Mouse (Mus musculus) gastrocnemius, postnatal 36 days (tissue): ENCODE results near the gene Usb1. TPM values are rescaled to one million over a fixed set of nuclear protein-coding genes. Genes with fewer than 3 reads are reported as not detected.

Experiments
- DNase-seq, 2 experiments: peaks; one replicate each; pipeline ENCODE4 v3.0.0; 2022
- intact Hi-C: fragments of 180-260 bp; cut with DNase I; formaldehyde crosslinking; loops from one replicate; pipeline ENCODE4 v1.15.1; 2025
- total RNA-seq, 2 experiments: library from RNA; stranded (reverse); gene quantifications; 2 replicates each; pipeline ENCODE4 v1.2.3; 2021

Usb1 gene
- total RNA-seq, 2 experiments from 2014 or later = 4.4 to 5.7 TPM

DNA sequence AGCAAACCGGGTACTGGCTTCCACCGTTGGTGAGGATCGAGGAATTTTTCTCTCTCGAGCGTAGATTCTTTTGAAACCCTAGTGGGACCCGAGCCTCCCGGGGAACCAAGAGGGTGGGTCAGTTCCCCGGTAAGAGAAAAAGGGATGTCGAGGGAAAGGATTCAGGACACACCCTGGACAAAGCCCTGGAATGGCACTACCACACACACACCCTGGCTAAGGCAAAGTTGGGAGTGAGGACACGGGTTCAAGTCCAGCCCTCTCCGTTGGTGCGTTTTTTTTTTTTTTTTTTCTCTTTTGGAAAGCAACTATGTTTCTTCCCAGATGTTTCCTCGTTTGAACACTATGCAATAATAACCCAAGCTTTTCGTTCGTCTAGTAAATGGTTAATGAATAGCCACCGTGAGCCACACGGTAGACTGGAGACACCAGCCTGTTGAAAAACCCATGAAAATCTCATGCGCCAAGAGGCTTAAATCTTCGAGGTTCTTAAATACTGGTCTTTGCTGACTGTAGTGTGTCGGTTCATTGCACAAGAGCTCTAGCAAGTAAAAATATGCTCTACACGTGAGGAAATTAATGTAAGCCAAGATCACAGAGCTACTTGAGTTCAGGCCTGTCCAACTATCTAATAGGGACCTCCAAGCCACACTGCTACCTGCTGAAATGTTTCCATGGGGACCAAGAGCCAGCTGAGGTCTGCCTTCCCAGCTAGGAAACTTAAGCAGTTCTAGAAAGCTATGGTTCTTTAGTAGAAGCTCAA is 534 bp downstream of the Usb1 start:
- intact Hi-C loops = no loop called here
- DNase-seq = no peak

GRCm38 (mm10) chr8:95335706-95336105 is 3.6 kb downstream of the Usb1 start:
- DNase-seq = no peak
- intact Hi-C loops = no loop called here

GRCm38 (mm10) chr8:95336363-95336762 is 4.3 kb downstream of the Usb1 start:
- DNase-seq = no peak
- intact Hi-C loops = no loop called here

GRCm38 (mm10) chr8:95341721-95342120 is 9.6 kb downstream of the Usb1 start:
- no peak for DNase-seq
- intact Hi-C loops = loop anchor here (10.0 kb wide), 1 partner anchor 253 kb away; no protein-coding TSS in a partner anchor

DNA sequence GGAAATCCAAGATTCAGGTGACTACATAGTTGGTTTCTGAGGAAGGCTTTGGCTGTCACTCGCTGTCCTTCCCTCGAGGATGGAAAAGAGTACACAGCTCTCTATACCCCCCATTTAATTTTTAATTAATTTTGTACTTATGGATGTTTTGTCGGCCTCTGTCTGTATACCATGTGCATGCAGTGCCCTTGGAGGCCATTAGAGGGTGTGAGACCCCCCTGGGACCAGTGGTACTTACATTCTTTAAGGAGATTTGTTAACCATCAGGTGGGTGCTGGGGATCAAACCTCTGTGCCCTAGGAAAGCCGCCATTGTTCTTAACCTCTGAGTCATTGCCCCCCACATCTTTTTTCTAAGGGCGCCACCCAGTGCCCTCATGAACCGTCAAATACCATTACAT is 12.6 kb downstream of the Usb1 start:
- intact Hi-C loops = loop anchor here (5.0 to 10.0 kb wide), 3 partner anchors 108 to 353 kb away; no protein-coding TSS in a partner anchor
- no peak for DNase-seq

DNA sequence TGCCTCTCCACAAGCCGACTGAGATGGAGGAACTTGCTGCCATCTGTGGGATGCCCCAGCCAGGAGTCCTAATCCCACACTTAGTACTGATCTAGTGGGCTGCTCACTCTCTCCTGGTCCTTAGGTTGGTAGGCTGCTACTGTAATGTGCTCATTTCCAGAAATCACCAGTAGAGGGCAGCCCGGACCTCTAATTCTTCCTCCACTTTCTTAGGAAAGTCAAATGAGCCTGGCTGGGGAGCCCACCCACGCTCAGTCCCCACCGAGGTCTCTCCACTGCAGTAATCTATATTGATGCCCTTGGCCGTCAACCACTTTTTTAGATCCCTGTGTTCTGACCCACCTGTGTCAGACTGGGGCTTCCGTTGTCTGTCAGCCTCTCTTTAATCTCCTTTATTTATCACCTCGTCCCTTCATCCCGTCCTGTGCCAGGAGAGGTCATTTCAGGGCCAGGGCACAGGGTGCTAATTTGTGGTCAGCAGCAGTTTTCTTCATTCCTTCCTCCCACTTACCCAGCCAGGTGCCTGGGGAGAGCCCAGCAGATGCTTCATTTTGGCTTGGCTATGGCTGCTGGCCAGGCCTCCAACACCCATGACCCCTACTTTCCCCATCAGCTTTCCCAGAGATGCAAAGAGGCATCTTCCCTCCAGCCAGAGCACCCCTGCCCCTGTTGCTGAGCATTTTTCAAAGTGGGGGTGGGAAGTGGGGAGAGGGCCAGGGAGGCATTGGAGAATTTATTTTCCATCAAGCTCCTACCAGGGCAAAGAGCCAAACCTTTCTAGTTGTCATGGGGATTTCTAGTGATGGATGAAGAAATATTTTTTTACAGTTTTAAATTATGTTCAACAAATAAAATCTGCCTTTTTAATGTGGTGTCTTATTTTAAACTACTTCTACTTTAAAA is 14.8 kb downstream of the Usb1 start:
- DNase-seq = peak in 1 of 2 experiments; percentile 50
- intact Hi-C loops = loop anchor here (2.0 to 10.0 kb wide), 4 partner anchors 82 to 350 kb away; no protein-coding TSS in a partner anchor

- no peak for DNase-seq
- intact Hi-C loops = loop anchor here (5.0 to 10.0 kb wide), 3 partner anchors 104 to 349 kb away; no protein-coding TSS in a partner anchor
These were observed 16.3 kb downstream of the Usb1 start for GRCm38 (mm10) chr8:95348356-95348755.

DNA sequence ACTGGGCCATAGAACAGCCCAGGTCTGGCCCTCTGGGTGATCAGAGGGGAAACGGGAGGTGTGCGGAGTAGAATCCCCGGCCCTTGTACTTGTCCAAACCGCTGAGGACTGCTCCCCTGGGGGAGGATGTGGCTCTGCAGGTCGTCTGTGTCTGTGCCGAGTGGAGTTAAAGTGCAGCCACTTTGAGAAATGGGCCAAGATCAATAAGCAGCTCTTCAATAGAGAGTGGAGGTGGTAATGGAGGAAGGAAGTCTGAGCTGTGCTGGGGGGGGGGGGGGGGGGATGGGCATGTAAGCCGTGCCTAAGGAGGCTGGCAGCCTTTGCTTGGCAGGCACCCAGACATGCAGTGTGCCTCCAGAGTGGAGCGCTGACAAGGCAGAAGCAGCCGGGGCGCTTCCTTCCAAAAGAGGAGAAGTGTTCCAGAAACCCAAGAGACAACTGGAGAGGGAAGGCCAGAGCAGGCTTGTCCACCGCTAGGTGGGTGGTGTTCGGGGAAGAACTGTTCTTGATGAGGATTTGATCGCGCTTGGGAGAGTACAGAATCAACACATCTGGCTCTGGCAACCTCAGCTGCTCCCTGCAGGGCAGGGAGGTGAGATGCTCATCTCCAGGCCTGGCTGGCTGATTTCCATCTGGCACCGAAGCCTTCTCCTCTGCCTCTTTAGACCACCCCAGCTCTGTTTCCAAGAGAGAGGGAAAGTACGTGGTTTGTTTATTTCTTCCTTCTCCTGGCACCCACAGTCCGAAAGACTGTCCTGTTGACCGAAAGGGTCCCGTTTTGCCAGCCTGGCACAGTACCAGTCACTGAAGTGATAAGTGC is 16.9 kb downstream of the Usb1 start:
- peak in 1 of 2 experiments; percentile 48 for DNase-seq
- intact Hi-C loops = loop anchor here (5.0 to 10.0 kb wide), 3 partner anchors 103 to 348 kb away; no protein-coding TSS in a partner anchor

- no peak for DNase-seq
These were observed 19.4 kb downstream of the Usb1 start for GRCm38 (mm10) chr8:95351461-95351860.

DNA sequence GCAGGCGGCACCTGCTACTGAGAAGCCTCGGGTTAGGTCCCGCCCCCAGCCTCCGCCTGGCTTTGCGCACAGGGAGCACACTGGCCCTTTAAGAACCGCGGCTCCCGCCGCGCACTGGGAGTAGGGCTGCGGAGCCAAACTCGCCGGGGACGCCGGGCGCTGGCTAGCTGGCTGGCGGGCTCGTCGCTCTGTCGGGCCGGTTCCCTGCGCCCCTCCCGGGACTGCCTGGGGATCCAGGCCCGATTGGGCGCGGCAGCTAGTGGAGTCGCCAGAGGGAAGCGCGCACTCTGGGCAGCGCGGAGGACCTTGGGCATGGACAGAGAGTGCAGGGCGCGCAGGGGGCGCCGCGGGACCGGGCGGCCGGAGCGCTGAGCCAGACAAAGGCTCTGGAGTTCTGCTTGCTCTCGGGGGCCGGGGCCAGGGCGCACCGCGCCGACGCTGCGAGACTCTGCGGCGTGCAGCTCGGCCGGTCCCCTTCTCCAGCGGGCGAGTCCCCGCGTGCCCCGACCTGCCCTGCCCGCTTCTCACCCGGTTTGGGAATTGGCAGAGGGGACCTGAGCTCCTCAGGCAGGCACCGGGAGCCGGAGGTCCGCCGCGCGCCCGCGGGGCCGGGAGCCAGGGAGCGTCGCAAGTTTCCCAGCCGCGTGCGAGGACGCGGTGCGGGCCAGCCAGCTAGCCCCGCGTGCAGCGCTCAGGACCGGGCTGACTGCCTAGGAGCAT is 20.2 kb downstream of the Usb1 start, which contains the start of gene Mmp15:
TSS of gene Mmp15 (plus strand) at position 118 of the 720 bp plus-strand sequence.
- DNase-seq = peak; percentile 70 to 71
- intact Hi-C loops = loop anchor here (2.0 kb wide), 1 partner anchor 82 kb away; the partner anchor contains the start of gene Cfap20

More at GRCm38 (mm10) chr8:95351461-95351860, 19.4 kb downstream of the Usb1 start:
- intact Hi-C loops = no loop called here

DNA sequence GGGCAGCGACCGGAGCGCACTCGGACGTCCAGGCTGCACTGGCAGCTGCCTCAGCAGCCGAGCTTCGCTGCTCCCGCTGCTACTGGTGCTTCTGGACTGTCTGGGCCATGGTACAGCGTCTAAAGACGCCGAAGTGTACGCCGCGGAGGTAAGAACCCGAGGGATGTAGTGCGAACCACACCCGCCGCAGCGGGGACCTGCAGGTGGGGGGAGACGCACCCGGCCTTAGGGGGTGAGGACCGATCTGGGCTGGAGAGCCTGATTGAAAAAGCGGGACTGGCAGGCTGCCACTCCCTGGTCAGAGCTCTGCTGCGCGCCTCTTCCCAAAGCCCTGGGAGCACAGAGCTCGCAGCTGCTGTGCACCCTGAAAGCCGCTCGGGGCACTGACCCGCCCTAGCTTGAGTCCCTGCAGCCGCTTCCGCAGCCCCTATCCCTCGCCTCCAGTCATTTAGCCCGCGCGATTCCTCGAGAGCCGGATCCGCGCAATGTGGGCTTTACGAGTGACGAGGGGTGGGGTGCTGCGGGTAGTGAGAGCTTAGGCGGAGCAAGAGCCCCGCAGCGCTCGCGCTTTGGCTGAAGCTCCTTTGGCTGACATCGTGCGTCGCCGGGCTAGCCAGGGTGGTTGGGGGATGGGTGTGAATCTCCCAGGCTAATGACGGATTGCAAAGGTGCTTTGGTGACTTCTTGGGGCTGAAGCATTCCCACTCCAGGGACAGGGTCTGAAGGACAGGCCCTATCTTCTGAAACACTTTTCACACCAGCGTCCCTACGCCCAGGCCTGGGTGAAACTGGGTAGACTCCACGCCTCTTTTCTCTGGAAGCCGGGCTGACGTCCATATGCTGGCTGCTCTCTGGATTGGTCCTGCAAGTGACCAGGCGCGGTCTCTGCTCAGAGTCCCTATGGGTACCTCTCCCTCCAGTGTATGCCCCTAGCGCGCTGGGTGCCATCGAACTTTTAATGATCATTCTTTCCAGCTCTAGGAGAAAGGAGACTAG is 21.1 kb downstream of the Usb1 start:
- intact Hi-C loops = loop anchor here (2.0 kb wide), 1 partner anchor 82 kb away; the partner anchor contains the start of gene Cfap20
- peak in 1 of 2 experiments; percentile 48 for DNase-seq

- intact Hi-C loops = no loop called here
- DNase-seq = no peak
These were observed 22.5 kb downstream of the Usb1 start for GRCm38 (mm10) chr8:95354606-95355005.

DNA sequence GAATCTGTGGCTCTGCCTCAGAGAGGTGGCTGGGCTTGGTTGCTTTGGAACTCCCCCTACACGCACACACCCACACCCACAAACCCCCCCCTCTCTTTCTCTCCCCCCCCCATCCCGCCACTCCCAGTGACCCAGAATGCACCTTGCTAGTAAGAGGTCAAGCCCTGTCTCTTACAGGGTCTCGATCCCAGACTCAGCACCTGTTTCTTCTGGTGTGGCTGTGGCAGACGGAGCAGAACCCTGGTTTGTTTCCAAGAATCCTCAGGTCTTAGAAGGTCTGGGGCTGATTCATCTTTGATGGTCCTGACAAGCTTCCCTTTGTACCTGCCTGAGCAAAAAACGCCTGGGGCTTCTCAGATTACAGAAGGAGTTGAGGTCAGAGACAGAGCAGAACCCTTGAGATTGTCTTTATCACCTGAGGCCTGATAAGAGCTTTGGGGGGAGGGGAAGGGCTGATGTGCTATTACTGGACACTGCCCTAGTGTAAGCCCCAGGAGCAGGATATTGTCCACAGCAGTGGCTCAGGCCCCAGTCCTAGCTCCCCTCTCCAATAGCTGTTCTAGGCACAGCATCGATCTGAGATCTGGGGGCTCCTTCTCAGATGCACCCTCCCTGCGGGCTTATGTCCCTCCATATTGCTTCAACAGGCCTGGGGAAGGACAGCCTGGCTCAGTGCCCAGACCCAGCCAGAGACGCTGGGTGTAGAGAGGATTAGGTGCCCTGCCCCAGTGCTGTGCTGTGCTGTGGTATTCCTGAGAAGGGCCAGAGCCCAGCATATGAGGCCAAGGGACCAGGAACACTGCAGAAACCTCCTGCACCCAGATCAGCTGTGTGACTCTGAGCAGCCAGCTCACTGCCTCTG is 26.7 kb downstream of the Usb1 start:
- intact Hi-C loops = no loop called here
- no peak for DNase-seq

DNA sequence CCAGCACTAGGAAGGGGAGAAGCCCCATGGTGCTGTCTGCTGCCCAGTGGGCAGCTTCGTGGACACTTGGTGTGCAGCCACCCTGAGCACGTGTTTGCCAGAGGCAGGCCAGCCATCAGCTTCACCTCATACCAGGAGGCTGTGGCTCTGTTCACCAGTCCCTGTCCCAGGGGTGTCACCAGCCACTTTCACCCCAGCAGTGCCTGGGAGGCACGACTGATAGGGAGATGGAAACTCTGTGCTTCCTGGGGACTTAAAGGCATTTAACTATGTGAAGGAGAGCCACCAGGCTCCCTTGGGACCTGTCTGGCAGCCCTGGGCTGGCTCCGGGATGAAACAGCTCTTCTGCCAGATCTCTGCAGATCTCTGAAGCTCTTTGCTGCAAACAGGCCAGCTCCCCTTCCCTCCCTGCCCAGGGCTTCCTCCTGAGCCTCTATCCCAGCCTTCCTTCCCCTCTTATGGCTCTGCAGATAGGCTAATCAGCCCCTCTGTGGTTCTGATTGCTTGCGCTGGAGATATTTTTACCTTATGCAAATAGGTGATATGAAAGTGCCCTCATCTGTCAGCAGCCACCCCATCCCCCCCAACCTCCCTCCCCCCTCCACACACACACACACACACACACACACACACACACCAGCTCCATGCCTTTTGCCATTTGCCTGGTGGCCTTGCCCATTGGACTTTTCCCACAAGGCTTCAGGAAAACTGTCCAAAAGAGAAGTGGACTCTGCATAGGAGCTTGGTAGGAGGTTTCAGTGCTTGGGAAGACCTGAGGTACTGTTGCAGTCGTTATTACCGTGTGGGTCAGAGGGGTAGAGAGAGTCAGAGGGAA is 28.3 kb downstream of the Usb1 start:
- intact Hi-C loops = no loop called here
- no peak for DNase-seq

GRCm38 (mm10) chr8:95361016-95361341 is 28.9 kb downstream of the Usb1 start:
- intact Hi-C loops = no loop called here

DNA sequence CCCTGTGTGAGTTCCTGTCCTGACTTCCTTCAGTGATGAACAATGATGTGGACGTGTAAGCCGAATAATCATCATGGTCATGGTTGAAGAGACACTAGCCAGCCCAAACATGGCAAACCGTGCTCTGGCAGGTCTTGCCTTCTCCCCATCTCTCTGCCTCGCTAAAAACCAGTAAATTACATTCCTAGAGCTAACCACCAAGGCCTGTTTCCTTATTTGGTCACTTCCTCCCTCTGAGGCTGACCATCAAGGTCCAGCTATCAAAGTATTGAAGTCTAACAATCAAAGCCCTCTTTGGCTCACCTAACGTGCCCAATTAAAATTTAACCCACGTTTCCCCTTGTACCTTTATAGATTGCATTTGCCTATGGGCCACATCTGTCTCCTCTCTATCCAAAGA is 30.2 kb downstream of the Usb1 start:
- intact Hi-C loops = no loop called here
- DNase-seq = no peak

More at GRCm38 (mm10) chr8:95361016-95361341, 28.9 kb downstream of the Usb1 start:
- DNase-seq = no peak
